Mouse (Mus musculus): ENCODE data around the gene 4930433I11Rik.
"Not testable (repeated sequence)": the region's sequence is repeated elsewhere in the genome, so short reads cannot be mapped to it uniquely, and the experiment has no call there.

The 4930433I11Rik gene

DNA sequence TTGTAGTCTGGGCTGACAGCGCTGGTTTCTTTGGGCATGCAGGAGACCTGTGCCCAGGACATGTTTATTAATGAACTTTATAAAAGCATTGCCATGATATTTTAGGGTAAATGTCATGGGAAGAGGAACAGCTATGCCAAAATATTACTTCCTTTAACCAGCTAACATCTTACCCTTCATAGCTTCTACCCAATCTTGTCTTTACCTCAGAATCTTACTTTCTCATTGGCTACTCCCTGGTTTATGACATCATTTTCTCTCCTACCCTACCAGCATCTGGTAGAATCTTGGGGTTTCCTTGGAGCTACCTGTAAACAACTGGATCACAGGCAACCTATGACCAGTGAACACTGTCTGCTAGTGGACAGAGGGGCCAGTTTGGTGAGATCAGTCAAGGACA is at the start of gene 4930433I11Rik:
Gene 4930433I11Rik, plus strand, starts transcription at position 301 of the 400 bp plus-strand sequence.
- no peak for DNase-seq

- DNase-seq: no peak
These were observed 48.0 kb upstream of the 4930433I11Rik start for GRCm38 (mm10) chr7:40939371-40939770.

- DNase-seq: no peak
These were observed 45.0 kb upstream of the 4930433I11Rik start for GRCm38 (mm10) chr7:40942233-40942935.

DNA sequence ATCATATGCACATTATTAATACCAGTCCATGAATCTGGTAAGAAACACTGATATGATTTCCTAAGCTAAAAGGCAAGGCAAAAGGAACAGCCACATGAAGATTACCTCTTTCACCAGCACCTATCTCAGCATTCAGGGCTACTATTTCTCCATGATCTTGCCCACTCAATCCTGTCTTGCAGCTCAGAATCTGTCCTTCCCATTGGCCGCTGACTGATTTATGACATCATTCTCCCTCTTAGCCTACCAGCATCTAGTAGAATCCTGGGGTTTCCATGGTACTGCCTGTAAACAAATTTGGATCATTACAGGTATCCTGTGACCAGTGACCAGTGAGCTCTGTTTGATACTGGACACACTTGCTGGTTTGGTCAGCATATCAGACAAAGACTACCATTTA is 45.1 kb downstream of the 4930433I11Rik start, which contains the start of gene Gm4884:
Gene Gm4884, plus strand, starts transcription at position 301 of the 400 bp plus-strand sequence.
- DNase-seq: not testable (repeated sequence)

- DNase-seq: not testable (repeated sequence)
These were observed 56.7 kb downstream of the 4930433I11Rik start for GRCm38 (mm10) chr7:41044058-41044457.

All from liver (tissue).